Mouse (Mus musculus) lung, postnatal 14 days (tissue): ENCODE results near the gene Gm42906.

Source experiments
- DNase-seq: peaks from one replicate; pipeline ENCODE4 v3.0.0; 2021

Gene Gm42906

GRCm38 (mm10) chr5:151020031-151020820, 407.7 kb downstream of the Gm42906 start:
- DNase-seq = no peak

GRCm38 (mm10) chr5:151018959-151019358, 409.0 kb downstream of the Gm42906 start:
- DNase-seq = no peak

- DNase-seq = no peak
These were observed 409.5 kb downstream of the Gm42906 start for GRCm38 (mm10) chr5:151018450-151018849.
